Mouse (Mus musculus) heart, embryonic 16.5 days (tissue): Measurements from ENCODE around the gene Ube2u. TPM values are rescaled to one million over a fixed set of nuclear protein-coding genes. Genes with fewer than 3 reads are reported as not detected.

ENCODE experiments used
- ATAC-seq: fragments of 200-750 bp; cut with Nextera tagmentation; replicated peaks from 2 replicates; pipeline ENCODE4 v1.8.0; 2017; ENCODE audit warnings: moderate number of reproducible peaks; ENCODE audit not compliant: insufficient read depth, low FRiP score; ENCODE audit errors: extremely low read depth
- H3K27ac ChIP-seq: fragments of 300-500 bp; sonication (generic); 2 replicates; pipeline ENCODE4 v1.5.1; 2014; ENCODE audit warnings: mild to moderate bottlenecking, low read length, control low read depth, moderate library complexity
- H3K27me3 ChIP-seq: fragments of 300-500 bp; sonication (generic); 2 replicates; pipeline ENCODE4 v1.6.1; 2014; ENCODE audit warnings: low read length, mixed read lengths; ENCODE audit not compliant: control insufficient read depth, insufficient read depth
- H3K36me3 ChIP-seq: fragments of 300-500 bp; sonication (generic); 2 replicates; pipeline ENCODE4 v1.6.1; 2014; ENCODE audit not compliant: control insufficient read depth, insufficient read depth
- H3K4me1 ChIP-seq: fragments of 300-500 bp; sonication (generic); 2 replicates; pipeline ENCODE4 v1.6.1; 2014; ENCODE audit warnings: low read length, mixed read lengths; ENCODE audit not compliant: control insufficient read depth, insufficient read depth
- H3K4me2 ChIP-seq: fragments of 300-500 bp; sonication (generic); 2 replicates; pipeline ENCODE4 v1.6.1; 2014; ENCODE audit warnings: low read depth, mild to moderate bottlenecking, control low read depth, low read length
- H3K4me3 ChIP-seq: fragments of 300-500 bp; sonication (generic); 2 replicates; pipeline ENCODE4 v1.5.1; 2014; ENCODE audit warnings: mild to moderate bottlenecking, control low read depth, low read length
- H3K9ac ChIP-seq: fragments of 300-500 bp; sonication (generic); 2 replicates; pipeline ENCODE4 v1.6.1; 2014; ENCODE audit warnings: low read length, control low read depth
- H3K9me3 ChIP-seq: fragments of 300-500 bp; sonication (generic); replicated peaks from 2 replicates; pipeline ENCODE4 v1.6.1; 2016; ENCODE audit warnings: low read length; ENCODE audit not compliant: control insufficient read depth
- WGBS: fragments of 180-500 bp; shearing (Covaris S2); extraction: QIAGEN DNeasy Blood & Tissue Kit; methylation state at CpG from one replicate; pipeline ENCODE4 v1.1.7; 2014; 5-methylcytosine and 5-hydroxymethylcytosine counted together
- polyA plus RNA-seq: library from polyadenylated mRNA; unstranded; fragments of >200 nt; fragmentation: Nextera tagmentation; extraction: Ambion mirVana; gene quantifications from 2 replicates; pipeline ENCODE4 v1.2.1, GENCODE M21; 2015

The Ube2u gene
- polyA plus RNA-seq = 0.16 and 0.27 TPM in 2 replicates

GRCm38 (mm10) chr4:100478592-100479321, at the start of gene Ube2u:
Ube2u (plus strand) TSS chr4:100478849.
- ATAC-seq = peak; percentile 55; the same call in 1 of the 2 replicates
- H3K9ac ChIP-seq = 0 out of 2 replicates have a peak within 1 kb of the TSS, but pooled peaks have one; percentile 42
- H3K27ac ChIP-seq = no peak within 1 kb of the TSS
- 25% methylated on average over 15 of the region's 15 CpGs for WGBS
- peak within 1 kb of the TSS; percentile 40 for H3K4me3 ChIP-seq
- no peaks in the 10 kb centered on the region for H3K9me3 ChIP-seq
- no peaks in the 10 kb centered on the region for H3K36me3 ChIP-seq
- H3K4me1 ChIP-seq = peaks cover 5% of the 10 kb centered on the region; the same call in 1 of the 2 replicates
- peak within 1 kb of the TSS; percentile 58 for H3K4me2 ChIP-seq
- H3K27me3 ChIP-seq = no peaks in the 10 kb centered on the region

GRCm38 (mm10) chr4:100429371-100429900, 49.2 kb upstream of the Ube2u start:
- Histone ChIP-seq H3K9ac (no peak overlapping the region), H3K27me3 (no peaks in the 10 kb centered on the region), H3K36me3 (no peaks in the 10 kb centered on the region), H3K4me2 (no peak overlapping the region), H3K27ac (no peak overlapping the region), H3K9me3 (no peaks in the 10 kb centered on the region), H3K4me1 (peaks cover 3% of the 10 kb centered on the region; the same call in 1 of the 2 replicates), H3K4me3 (no peak overlapping the region)
- ATAC-seq = no peak
- 81% methylated on average over 2 of the region's 2 CpGs for WGBS

GRCm38 (mm10) chr4:100435281-100436168, 43.1 kb upstream of the Ube2u start:
- no peak overlapping the region for H3K4me3 ChIP-seq
- H3K4me1 ChIP-seq = peaks cover 3% of the 10 kb centered on the region; the same call in 1 of the 2 replicates
- no peak overlapping the region for H3K4me2 ChIP-seq
- no peaks in the 10 kb centered on the region for H3K27me3 ChIP-seq
- H3K36me3 ChIP-seq = no peaks in the 10 kb centered on the region
- no peak overlapping the region for H3K27ac ChIP-seq
- no peaks in the 10 kb centered on the region for H3K9me3 ChIP-seq
- no peak overlapping the region for H3K9ac ChIP-seq
- no peak for ATAC-seq
- WGBS = 66% methylated on average over 8 of the region's 8 CpGs

- no peak overlapping the region for H3K27ac ChIP-seq
- 82% methylated on average over 4 of the region's 4 CpGs for WGBS
Observed at GRCm38 (mm10) chr4:100436169-100436547, 42.5 kb upstream of the Ube2u start.

GRCm38 (mm10) chr4:100446897-100447296, 31.8 kb upstream of the Ube2u start:
- no peak for ATAC-seq
- WGBS = 57% methylated on average over 3 of the region's 3 CpGs
- Histone ChIP-seq H3K9ac (no peak overlapping the region), H3K4me3 (no peak overlapping the region), H3K4me2 (no peak overlapping the region), H3K27ac (no peak overlapping the region), H3K9me3 (no peaks in the 10 kb centered on the region; the same call in 1 of the 2 replicates), H3K4me1 (no peaks in the 10 kb centered on the region), H3K36me3 (peaks cover 5% of the 10 kb centered on the region; the same call in 1 of the 2 replicates), H3K27me3 (no peaks in the 10 kb centered on the region)

More at GRCm38 (mm10) chr4:100436169-100436547, 42.5 kb upstream of the Ube2u start:
- H3K9me3 ChIP-seq = 0 out of 2 replicates have a peak, but pooled peaks cover 3% of the 10 kb centered on the region
- no peak overlapping the region for H3K9ac ChIP-seq
- peaks cover 5% of the 10 kb centered on the region for H3K36me3 ChIP-seq
- H3K27me3 ChIP-seq = no peaks in the 10 kb centered on the region
- no peak for ATAC-seq
- peaks cover 3% of the 10 kb centered on the region; the same call in 1 of the 2 replicates for H3K4me1 ChIP-seq
- H3K4me3 ChIP-seq = no peak overlapping the region
- no peak overlapping the region for H3K4me2 ChIP-seq

GRCm38 (mm10) chr4:100462493-100463120, 16.0 kb upstream of the Ube2u start:
- Histone ChIP-seq H3K4me3 (no peak overlapping the region), H3K36me3 (no peaks in the 10 kb centered on the region), H3K9ac (no peak overlapping the region), H3K4me2 (no peak overlapping the region), H3K9me3 (no peaks in the 10 kb centered on the region), H3K27me3 (no peaks in the 10 kb centered on the region), H3K27ac (no peak overlapping the region), H3K4me1 (no peaks in the 10 kb centered on the region)
- WGBS = 50% methylated on average over 9 of the region's 9 CpGs
- ATAC-seq = no peak

GRCm38 (mm10) chr4:100488447-100488846, 9.8 kb downstream of the Ube2u start:
- Histone ChIP-seq H3K4me1 (no peaks in the 10 kb centered on the region), H3K4me2 (no peak overlapping the region), H3K9ac (no peak overlapping the region), H3K27me3 (no peaks in the 10 kb centered on the region), H3K27ac (no peak overlapping the region), H3K4me3 (no peak overlapping the region), H3K9me3 (no peaks in the 10 kb centered on the region), H3K36me3 (no peaks in the 10 kb centered on the region)
- ATAC-seq = no peak
- WGBS = 82% methylated on average over 3 of the region's 3 CpGs

- Histone ChIP-seq H3K4me3 (no peak overlapping the region), H3K4me1 (no peaks in the 10 kb centered on the region), H3K36me3 (no peaks in the 10 kb centered on the region), H3K9ac (no peak overlapping the region), H3K4me2 (no peak overlapping the region), H3K27me3 (no peaks in the 10 kb centered on the region), H3K9me3 (no peaks in the 10 kb centered on the region), H3K27ac (no peak overlapping the region)
- ATAC-seq = no peak
- WGBS = 91% methylated on average over 3 of the region's 3 CpGs
Observed at GRCm38 (mm10) chr4:100495176-100495575, 16.5 kb downstream of the Ube2u start.
